Mouse (Mus musculus) regulatory T cell (primary cell): ENCODE data around the gene Rprd2.
"Not testable (repeated sequence)": the region's sequence is repeated elsewhere in the genome, so short reads cannot be mapped to it uniquely, and the experiment has no call there.

Experiments
- in situ Hi-C: fragments of 300-600 bp; cut with MboI, MseI; formaldehyde crosslinking; loops from one replicate; pipeline ENCODE4 v1.15.1; 2025; ENCODE audit warnings: high pct_unique_total_duplicates

Rprd2 gene

GRCm38 (mm10) chr3:95818026-95818511 is 594 bp downstream of the Rprd2 start:
- in situ Hi-C loops, result no loop called here

- in situ Hi-C loops, result no loop called here
Observed at GRCm38 (mm10) chr3:95816681-95817080, 2.0 kb downstream of the Rprd2 start.

DNA sequence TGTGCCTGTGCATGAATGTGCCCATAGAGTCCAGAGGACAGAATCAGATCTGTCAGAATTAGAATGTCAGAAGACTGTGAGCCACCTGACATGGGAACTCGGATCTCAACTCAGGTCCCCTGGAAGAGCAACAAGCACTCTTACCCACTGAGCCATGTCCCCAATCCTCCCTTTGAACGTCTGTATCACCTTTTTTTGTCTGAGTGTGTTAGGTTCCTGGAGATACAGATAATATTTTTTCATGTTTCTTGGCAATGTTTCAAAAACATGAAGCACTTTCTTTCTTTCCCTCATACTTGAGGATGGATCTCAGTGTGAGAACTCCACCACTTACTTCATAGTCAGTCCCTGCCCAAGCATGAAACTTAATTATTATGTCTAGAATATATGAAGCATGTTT is 10.3 kb downstream of the Rprd2 start:
- in situ Hi-C loops, result no loop called here

DNA sequence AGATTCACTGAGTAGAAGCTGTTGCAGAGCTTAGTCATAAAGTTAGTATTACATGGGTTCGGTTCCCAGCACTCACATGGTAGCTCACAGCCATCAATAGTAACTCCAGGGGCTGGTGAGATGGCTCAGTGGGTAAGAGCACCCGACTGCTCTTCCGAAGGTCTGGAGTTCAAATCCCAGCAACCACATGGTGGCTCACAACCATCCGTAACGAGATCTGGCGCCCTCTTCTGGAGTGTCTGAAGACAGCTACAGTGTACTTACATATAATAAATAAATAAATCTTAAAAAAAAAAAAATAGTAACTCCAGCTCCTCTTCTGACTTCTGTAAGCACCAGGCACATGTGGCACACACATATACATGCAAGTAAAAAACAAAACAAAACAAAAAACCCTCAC is 11.0 kb downstream of the Rprd2 start:
- in situ Hi-C loops, result not testable (repeated sequence)

DNA sequence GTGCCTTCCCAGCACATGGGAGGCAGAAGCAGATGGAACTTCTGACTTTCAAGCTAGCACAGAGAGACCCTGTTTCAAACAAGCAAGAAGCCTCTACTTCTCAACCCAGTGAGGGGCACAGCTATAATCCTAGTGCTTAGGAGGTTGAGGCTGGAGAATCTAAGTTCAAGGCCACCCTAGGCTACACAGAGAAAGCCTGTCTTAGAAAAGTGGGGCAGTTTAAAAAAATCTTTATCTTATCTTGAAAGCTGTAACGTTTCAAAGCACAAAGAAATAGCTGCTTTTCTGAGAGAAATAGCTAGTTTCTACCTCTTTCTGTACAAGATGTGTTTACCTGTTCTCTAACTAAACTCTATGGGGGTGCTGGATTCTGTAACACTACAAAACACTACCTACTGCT is 12.0 kb downstream of the Rprd2 start:
- in situ Hi-C loops, result no loop called here

- in situ Hi-C loops, result no loop called here
Observed at GRCm38 (mm10) chr3:95803851-95804250, 14.8 kb downstream of the Rprd2 start.

DNA sequence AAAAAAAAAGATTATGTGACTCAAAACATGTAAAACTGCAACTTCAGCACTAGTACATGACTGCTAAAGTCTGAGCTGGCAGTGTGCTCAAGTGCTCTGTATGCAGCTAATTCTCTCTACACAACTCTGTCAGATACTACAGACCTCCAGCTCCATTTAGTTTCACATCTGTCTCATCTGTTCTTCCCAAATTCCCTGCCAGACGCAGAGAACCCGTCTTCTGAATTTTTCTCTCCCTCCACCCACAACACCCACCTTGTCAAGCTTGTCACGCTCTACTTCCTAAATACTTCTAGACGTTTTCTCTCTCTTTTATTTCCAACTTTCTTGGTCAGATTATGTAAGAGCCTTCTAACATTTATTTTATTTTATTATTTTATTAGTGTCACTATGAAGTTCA is 19.9 kb downstream of the Rprd2 start:
- in situ Hi-C loops, result no loop called here

DNA sequence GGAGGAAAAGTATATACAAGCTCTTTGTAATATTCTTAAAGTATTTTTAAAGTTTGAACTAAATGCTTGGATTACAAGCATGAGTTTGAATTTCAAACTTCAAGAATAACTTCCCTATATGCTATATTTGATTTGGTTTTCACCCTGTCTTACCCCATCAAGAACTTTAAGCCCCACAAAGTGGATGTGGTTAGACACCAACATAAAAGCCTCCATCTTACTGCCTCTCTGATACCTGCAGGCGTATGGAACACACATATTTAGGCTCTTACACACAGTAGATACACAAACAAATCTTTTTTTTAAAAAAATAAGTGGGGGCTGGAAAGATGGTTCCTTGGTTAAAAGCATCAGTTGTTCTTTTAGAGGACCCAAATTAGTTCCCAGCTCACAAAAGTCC is 24.4 kb downstream of the Rprd2 start:
- in situ Hi-C loops, result no loop called here

GRCm38 (mm10) chr3:95793662-95794061 is 25.0 kb downstream of the Rprd2 start:
- in situ Hi-C loops, result no loop called here

DNA sequence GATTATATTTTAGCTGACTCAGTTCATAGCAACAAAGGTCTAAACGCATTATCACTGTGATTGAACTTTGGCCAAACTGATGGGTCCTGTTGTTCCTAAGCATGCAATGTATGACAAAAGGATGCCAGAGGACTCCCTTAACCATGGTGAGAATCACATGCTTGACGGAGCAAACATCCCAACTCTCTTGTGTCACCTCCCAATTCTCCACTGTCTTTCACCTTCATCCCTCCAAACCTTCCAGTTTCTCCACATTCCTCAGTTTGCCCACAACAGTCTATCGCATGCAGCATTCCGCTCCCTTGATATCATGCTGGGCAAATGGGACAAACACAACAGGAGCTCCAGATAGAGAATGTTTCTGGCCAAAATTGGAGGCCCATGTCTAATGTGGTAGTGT is 33.2 kb downstream of the Rprd2 start:
- in situ Hi-C loops, result no loop called here

DNA sequence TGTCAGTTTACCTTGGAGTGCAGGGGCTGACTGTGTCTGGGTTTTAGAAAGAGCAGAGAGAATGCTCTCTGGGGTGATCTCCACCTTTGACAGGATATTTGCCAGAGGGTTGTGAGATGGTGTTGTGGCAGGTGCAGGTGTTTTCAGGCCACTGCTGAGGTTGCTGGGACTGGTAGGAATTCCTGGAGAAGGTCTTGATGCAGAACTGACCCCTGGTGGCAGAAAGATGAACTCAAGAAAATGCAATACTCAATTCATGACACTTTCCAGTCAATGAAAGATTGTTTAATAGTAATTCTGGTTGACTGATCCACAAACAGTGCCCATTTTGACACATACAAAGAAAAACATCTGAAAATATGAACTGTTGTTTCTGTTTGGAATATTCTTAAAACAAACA is 46.7 kb downstream of the Rprd2 start:
- in situ Hi-C loops, result no loop called here

- in situ Hi-C loops, result no loop called here
Observed at GRCm38 (mm10) chr3:95765534-95765933, 53.1 kb downstream of the Rprd2 start.

- in situ Hi-C loops, result no loop called here
Observed at GRCm38 (mm10) chr3:95763811-95764210, 54.9 kb downstream of the Rprd2 start.

- in situ Hi-C loops, result no loop called here
Observed at GRCm38 (mm10) chr3:95762961-95763360, 55.7 kb downstream of the Rprd2 start.

DNA sequence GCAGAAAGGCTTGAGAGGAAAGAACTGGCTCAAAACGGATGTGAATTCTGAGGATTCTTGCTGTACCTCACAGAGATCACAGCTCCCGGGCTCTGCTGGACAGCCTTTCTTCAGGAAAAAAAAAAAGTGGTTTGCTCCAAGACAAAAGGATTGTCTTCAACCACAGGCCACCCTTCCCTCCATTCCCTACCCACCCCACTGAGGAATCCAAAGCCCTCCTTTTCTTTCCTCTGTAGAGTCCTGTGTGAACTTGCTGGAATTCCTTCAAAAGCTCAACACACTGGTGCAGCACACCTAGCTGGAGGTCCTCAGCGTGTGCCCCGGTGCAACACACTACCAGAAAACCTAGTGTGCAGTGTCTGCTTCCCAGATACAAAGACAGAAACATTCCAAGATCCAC is 56.9 kb downstream of the Rprd2 start:
- in situ Hi-C loops, result no loop called here

- in situ Hi-C loops, result no loop called here
Observed at GRCm38 (mm10) chr3:95760656-95761055, 58.0 kb downstream of the Rprd2 start.

GRCm38 (mm10) chr3:95760106-95760505 is 58.6 kb downstream of the Rprd2 start, which contains the start of gene Tars2:
Gene Tars2 (minus strand): TSS chr3:95760206.
- in situ Hi-C loops, result no loop called here

DNA sequence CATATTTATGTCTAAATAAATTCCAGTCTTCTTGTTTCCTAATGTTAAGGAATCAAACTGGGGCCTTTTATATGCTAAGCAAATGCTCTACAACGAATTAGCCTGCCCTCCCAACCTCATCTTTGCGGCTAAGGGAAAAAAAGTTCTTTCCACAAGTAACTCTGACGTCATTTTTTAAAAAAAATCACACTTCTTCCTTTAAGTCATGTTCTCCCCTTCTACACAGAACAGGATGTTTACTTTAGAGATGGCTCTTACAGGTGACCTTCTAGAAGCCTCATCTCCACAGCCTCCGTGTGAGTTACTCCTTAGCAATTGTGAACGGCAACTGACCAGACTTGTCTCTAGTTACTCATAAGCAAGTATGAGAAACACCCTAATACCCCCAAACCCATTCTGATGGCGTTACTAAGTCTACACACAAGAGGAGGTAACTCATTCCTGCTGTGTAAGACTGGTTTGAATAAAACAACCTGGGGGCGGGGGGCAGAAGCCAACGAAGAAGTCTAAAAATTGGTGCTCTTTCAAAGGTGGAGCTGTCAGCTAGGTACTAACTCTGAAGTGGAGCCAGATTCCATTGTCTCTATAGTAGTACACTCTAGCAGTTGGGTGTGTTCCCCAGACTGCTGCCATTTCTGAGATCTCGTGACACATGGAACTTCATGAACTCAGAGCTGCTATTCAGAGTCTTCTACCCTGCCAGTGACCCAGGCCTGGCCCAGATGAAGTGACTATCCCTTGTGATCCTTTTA is 60.0 kb downstream of the Rprd2 start:
- in situ Hi-C loops, result no loop called here

GRCm38 (mm10) chr3:95756808-95757207 is 61.9 kb downstream of the Rprd2 start:
- in situ Hi-C loops, result no loop called here

DNA sequence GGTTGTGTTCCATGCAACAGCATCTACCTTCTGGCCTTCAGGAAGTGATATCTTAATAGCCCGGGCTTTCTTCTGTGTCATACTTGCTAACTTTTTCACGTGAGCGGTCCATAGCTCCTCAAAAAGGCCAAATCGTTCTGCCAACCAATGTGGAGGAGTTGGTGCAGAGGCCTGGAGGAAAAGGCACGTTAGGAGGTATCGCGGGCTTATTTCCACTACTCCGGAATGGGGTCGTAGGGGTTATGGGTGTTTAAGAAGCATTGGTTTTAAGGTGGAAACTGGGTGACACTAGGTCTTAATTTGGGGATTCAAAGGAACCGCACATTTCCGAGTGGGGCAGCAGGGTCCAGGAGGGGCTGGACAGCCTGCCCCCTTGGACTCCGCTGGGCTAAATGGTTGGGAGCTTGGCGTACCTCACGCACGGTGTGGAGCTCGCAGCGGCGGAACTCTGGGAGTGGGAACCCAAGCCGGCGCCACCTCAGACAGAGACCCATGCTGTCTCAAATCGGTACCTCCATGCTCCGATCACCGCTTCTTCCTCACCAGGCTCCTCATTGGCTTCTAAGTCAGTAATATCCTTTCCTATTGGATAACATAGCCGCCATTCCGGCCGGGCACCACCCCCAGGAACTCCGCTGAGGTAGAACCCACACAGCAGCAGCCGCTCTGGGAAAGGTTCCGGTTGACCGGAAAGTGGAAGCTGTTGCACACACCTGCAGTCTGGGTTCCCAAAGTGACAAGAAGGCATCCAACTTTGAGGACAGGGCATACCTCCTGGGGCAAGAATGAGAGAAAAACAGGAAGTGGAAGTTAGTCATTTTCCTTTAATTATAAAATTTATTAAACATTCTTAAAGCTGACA is 64.1 kb downstream of the Rprd2 start:
- in situ Hi-C loops, result no loop called here

DNA sequence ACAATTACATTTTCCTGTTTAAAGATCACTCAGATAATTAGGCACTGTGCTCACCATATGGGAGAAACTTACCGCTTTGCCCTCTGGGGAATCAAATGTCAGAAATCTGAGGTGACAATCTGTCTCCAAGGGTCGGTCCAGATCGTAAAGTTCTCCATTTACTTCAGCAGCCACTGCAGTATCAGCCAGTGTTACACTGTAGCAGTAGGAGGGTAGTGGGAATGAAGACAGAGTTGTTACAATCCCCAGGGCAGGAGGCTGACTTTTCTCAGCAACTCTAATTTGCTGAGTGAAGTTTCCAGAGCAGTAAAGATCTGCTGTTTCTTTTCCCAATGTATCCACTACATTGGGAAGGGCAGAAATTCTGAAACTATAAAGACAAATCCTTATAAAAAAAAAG is 65.7 kb downstream of the Rprd2 start:
- in situ Hi-C loops, result no loop called here

- in situ Hi-C loops, result no loop called here
Observed at GRCm38 (mm10) chr3:95740406-95740805, 78.3 kb downstream of the Rprd2 start.
